In the genomic region with DNA sequence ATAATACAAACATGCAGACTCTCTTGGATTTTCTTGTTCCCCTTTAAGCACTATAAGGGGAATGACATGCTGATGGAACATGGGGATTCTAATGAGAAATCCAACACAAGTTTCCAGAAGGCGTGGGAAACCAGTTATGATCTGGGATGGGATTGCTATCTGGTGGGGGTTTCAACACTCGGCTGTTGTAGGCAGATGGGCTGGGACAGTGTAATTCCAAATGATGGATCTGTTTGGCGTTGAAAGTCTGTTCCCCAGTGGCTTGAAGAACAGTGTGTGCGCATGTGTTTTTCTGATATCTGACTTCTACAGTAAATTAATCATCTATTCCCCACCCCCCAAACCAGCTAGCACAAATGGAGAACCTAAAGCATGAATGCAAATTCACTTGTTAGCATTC, we compare ENCODE assay signal across 29 mouse cellular contexts.
DNase-seq lines count a peak whose midpoint lies in the region; ATAC-seq and TF ChIP-seq lines count a peak whose summit lies in the region.
"Had no signal": no experiment of that assay in that cellular context is flagged by ENCODE, and none has a peak within 500 bp of the region (broad histone marks: within the 10 kb centered on the region; RNA-seq: fewer than 3 reads in every experiment).

No protein-coding gene starts in this region.

- H3K4me2 ChIP-seq in hindbrain, postnatal 0 days (ENCODE audit: low read depth, low read length) = no peak overlapping the region
- H3K4me2 ChIP-seq in hindbrain, embryonic 12.5 days (replicated peaks) = no peak overlapping the region
- H3K4me2 ChIP-seq: embryonic facial prominence, embryonic 15.5 days; heart, embryonic 13.5 days; neural tube, embryonic 15.5 days; stomach, embryonic 15.5 days had no signal

- 0 out of 2 replicates have a peak, but pooled peaks cover 7% of the 10 kb centered on the region for H3K4me1 ChIP-seq in hindbrain, postnatal 0 days (ENCODE audit: insufficient read depth, low read length)
- H3K4me1 ChIP-seq in hindbrain, embryonic 12.5 days = peaks cover 8% of the 10 kb centered on the region; the same call in 1 of the 2 replicates
- H3K4me1 ChIP-seq: embryonic facial prominence, embryonic 15.5 days; heart, embryonic 13.5 days; stomach, embryonic 15.5 days had no signal

- ATAC-seq in hindbrain, postnatal 0 days = no peak
- ATAC-seq in hindbrain, embryonic 12.5 days (ENCODE audit: low FRiP score) = no peak
- ATAC-seq in activated CD4-positive, CD25-positive, alpha-beta regulatory T cell, adult 4 months = no peak
- ATAC-seq: intestine, embryonic 16.5 days had no signal

- H3K27ac ChIP-seq in hindbrain, postnatal 0 days = no peak overlapping the region
- H3K27ac ChIP-seq in hindbrain, embryonic 12.5 days = no peak overlapping the region
- H3K27ac ChIP-seq: embryonic facial prominence, embryonic 10.5 days; embryonic facial prominence, embryonic 15.5 days; heart, embryonic 13.5 days; liver, embryonic 14.5 days; macrophage; neural tube, embryonic 15.5 days; stomach, embryonic 15.5 days had no signal

- no peaks in the 10 kb centered on the region for H3K36me3 ChIP-seq in hindbrain, postnatal 0 days (ENCODE audit: insufficient read depth, low read length)
- no peaks in the 10 kb centered on the region for H3K36me3 ChIP-seq in hindbrain, embryonic 12.5 days
- H3K36me3 ChIP-seq: embryonic facial prominence, embryonic 10.5 days; embryonic facial prominence, embryonic 15.5 days; heart, embryonic 13.5 days; neural tube, embryonic 15.5 days; stomach, embryonic 15.5 days had no signal

- H3K4me3 ChIP-seq in hindbrain, postnatal 0 days (ENCODE audit: low read length) = no peak overlapping the region
- H3K4me3 ChIP-seq in hindbrain, embryonic 12.5 days = no peak overlapping the region
- H3K4me3 ChIP-seq: embryonic facial prominence, embryonic 10.5 days; embryonic facial prominence, embryonic 15.5 days; heart, embryonic 13.5 days; neural tube, embryonic 15.5 days; stomach, embryonic 15.5 days had no signal

- WGBS in hindbrain, postnatal 0 days = 60% methylated on average over 4 of the region's 4 CpGs
- 57% methylated on average over 4 of the region's 4 CpGs for WGBS in hindbrain, embryonic 12.5 days

- H3K9me3 ChIP-seq in hindbrain, postnatal 0 days (ENCODE audit: low read length) = no peaks in the 10 kb centered on the region
- H3K9me3 ChIP-seq in hindbrain, embryonic 12.5 days (replicated peaks) = no peaks in the 10 kb centered on the region
- H3K9me3 ChIP-seq: embryonic facial prominence, embryonic 10.5 days; embryonic facial prominence, embryonic 15.5 days; heart, embryonic 13.5 days; neural tube, embryonic 15.5 days; stomach, embryonic 15.5 days had no signal

- no peak for TF ChIP-seq CTCF in hindbrain, postnatal 0 days (IDR thresholded peaks at IDR 0.05; ENCODE audit: low read depth)

- DNase-seq in adrenal gland, adult (ENCODE audit: inconsistent age in 2 of 2, low spot score in 1 of 2) = peak; percentile 14 to 38
- DNase-seq in adrenal gland, postnatal 10 days = no peak
- DNase-seq in hindbrain, postnatal 0 days (ENCODE audit: low spot score) = peak; percentile 7
- peak; percentile 41 to 56 for DNase-seq in layer of hippocampus, adult 8-10 months (ENCODE audit: low spot score in 2 of 2)
- peak; percentile 12 for DNase-seq in telencephalon, adult 2 months (ENCODE audit: low read depth, low spot score)
- DNase-seq in embryo, embryonic 10 days (ENCODE audit: low spot score) = no peak
- DNase-seq: cerebellum, adult 2 months; cerebellum, postnatal 14 days; gastrocnemius, postnatal 10 days; heart, postnatal 10 days; kidney, adult 9 months; kidney, postnatal 25 days; liver; lung, adult 2 months; lung, postnatal 10 days; midbrain, embryonic 14.5 days; right cerebral cortex, postnatal 25 days; thymus, postnatal 14 days had no signal

- no peak overlapping the region for H3K9ac ChIP-seq in hindbrain, postnatal 0 days (replicated peaks; ENCODE audit: low read length)
- no peak overlapping the region for H3K9ac ChIP-seq in hindbrain, embryonic 12.5 days
- H3K9ac ChIP-seq: embryonic facial prominence, embryonic 15.5 days; heart, embryonic 13.5 days; liver, embryonic 14.5 days; neural tube, embryonic 15.5 days; stomach, embryonic 15.5 days had no signal

- H3K27me3 ChIP-seq in hindbrain, postnatal 0 days (ENCODE audit: insufficient read depth, low read length) = no peaks in the 10 kb centered on the region
- H3K27me3 ChIP-seq in hindbrain, embryonic 12.5 days = no peaks in the 10 kb centered on the region
- H3K27me3 ChIP-seq: CH12.LX; embryonic facial prominence, embryonic 15.5 days; heart, embryonic 13.5 days; neural tube, embryonic 15.5 days; stomach, embryonic 15.5 days had no signal

Comparison
In these comparisons a context has a peak if more than half of its experiments do, and no peak if none do; other contexts are left out.
1. DNase-seq: peak in adrenal gland, adult (2 of 2), hindbrain, postnatal 0 days (single experiment), layer of hippocampus, adult 8-10 months (2 of 2) and telencephalon, adult 2 months (single experiment); none in adrenal gland, postnatal 10 days (single experiment) and embryo, embryonic 10 days (single experiment).